Mouse (Mus musculus): ENCODE results near the gene 2610318N02Rik. TPM values are rescaled to one million over a fixed set of nuclear protein-coding genes. Genes with fewer than 3 reads are reported as not detected.

Gene 2610318N02Rik
- total RNA-seq, 2 experiments from 2014 or later, result 1.6 to 1.9 TPM

Small RNAs within 50 kb of the gene (microRNA-seq; reads per million reads assigned to microRNA genes)
- 134 to 140 reads per million in 2 experiments for gene Mir130b
- gene Mir301b, result 2.0 to 4.2 reads per million in 2 experiments

Other genes with a start within 250 kb of the 2610318N02Rik start
- gene Ppm1f, start 228.7 kb downstream of the 2610318N02Rik start, total RNA-seq (2021), result 10 to 100 TPM; 44.8 to 50.9 TPM
- gene Mapk1, start 141.8 kb downstream of the 2610318N02Rik start, total RNA-seq (2021), result 100 to 1,000 TPM; 510 to 530 TPM
- gene Ypel1, start 55.5 kb downstream of the 2610318N02Rik start, total RNA-seq (2021), result 10 to 100 TPM; 46.1 to 50.4 TPM
- gene Ppil2, start 13.9 kb downstream of the 2610318N02Rik start, total RNA-seq (2021), result 10 to 100 TPM; 72.7 to 84.5 TPM
- 10 to 100 TPM; 34.0 to 34.2 TPM for gene Sdf2l1, start 7.2 kb upstream of the 2610318N02Rik start, total RNA-seq (2021)
- gene Ydjc, start 19.5 kb upstream of the 2610318N02Rik start, total RNA-seq (2021), result 10 to 100 TPM; 30.6 to 31.5 TPM
- gene Ccdc116, start 22.1 kb upstream of the 2610318N02Rik start, total RNA-seq (2021), result 1 to 10 TPM; 1.9 to 2.3 TPM
- gene Ube2l3, start 77.5 kb upstream of the 2610318N02Rik start, total RNA-seq (2021), result 100 to 1,000 TPM; 138 to 158 TPM
- 1 to 10 TPM; 1.1 to 2.3 TPM for gene Rimbp3, start 83.4 kb upstream of the 2610318N02Rik start, total RNA-seq (2021)
- gene Hic2, start 108.4 kb upstream of the 2610318N02Rik start, total RNA-seq (2021), result 1 to 10 TPM; 4.2 to 4.4 TPM
- 100 to 1,000 TPM in 1 of 2 experiments, 10 to 100 TPM in 1; 99.2 to 116 TPM for gene Tmem191c, start 150.9 kb upstream of the 2610318N02Rik start, total RNA-seq (2021)
- gene Serpind1, start 206.2 kb upstream of the 2610318N02Rik start, total RNA-seq (2021), result 1 to 10 TPM; 2.5 to 2.7 TPM